Mouse (Mus musculus) cerebellum, postnatal 4 days (tissue): Measurements from ENCODE around the gene Taf3.

Source experiments
- DNase-seq, 2 experiments: peaks; one replicate each; pipeline ENCODE4 v3.0.0; 2022; ENCODE audit warnings: low spot score in 2 of 2, mixed read lengths in 1 of 2

Gene Taf3

DNA sequence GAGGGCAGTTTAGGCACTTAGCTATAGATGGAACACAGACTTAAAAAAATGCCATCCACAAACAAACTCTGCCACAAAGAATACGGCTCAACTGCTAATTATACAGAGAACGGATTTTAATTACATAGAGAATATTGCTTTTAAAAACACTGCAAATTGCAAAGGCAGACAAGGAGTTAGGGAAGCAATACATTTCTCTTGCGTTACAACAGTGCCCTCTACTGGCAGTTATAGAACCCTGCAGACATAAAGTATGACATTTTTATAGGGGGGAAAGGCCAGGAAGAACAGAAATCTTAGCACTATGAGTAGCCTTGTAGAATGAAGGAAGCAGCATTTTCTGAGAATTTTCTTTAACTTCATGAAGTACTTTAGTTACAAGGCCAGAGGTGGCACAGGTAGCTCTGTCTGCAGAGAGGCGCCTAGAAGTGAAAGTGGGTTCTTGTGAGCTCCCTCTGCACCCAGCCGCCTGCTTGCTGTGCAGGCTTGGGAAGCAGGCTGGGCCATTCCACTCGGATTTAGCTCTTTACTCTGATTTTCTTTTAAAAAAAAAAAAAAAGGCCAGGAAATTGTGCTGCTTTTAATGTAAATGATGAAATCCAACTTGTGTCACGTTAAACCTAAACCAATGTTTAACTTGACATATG is 38.0 kb downstream of the Taf3 start:
- no peak for DNase-seq

GRCm38 (mm10) chr2:10009671-10010254 is 38.6 kb downstream of the Taf3 start:
- no peak for DNase-seq

- no peak for DNase-seq
Measured at GRCm38 (mm10) chr2:10008593-10008992, 39.8 kb downstream of the Taf3 start.

DNA sequence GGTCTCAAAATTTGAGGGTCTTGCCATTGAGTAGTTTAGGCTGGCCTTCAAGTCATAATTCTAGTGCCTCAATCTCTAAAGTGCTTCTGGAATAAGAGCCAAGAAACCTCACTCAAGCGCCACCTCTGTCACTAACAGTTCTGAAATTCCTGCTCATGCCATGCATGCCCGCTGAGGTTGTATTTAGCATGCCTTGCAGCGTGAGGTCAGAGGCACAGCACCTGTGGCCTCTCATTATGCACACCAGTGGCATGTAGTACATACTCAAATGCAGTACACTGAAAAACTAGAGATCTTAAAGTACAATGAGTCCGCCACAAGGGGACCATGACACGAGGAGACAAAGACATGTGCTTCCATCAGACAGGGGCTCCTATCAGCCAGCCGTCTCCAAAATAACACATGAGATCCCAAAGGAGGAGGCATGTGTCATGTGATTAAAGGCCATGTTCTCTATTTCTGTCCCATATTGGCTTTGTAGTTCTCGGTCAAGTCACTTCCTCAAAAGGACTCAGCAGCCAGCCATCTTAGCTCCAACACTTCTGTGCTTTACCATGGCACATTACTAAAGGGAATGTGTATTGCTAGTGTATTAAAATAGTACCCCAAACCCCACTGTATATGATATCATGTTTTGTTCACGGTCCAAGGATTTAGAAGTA is 43.3 kb downstream of the Taf3 start:
- no peak for DNase-seq

DNA sequence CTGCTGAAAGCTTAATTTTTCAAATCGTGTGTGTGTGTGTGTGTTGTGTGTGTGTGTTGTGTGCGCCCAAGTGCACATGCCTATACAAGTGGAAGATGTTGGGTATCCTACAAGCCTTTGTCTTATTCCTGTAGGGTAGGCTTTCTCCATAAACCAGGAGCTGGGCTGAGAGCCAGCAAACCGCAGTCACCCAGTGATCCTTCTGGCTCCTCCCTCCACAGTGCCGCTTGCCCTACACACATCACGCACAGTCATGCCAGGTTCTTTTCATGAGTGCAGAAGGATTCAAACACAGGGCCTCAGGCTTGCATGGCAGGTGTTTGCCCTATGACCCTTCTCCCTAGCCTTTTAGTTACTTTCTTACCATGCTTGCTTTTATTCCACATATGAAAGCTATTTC is 45.0 kb downstream of the Taf3 start:
- no peak for DNase-seq

DNA sequence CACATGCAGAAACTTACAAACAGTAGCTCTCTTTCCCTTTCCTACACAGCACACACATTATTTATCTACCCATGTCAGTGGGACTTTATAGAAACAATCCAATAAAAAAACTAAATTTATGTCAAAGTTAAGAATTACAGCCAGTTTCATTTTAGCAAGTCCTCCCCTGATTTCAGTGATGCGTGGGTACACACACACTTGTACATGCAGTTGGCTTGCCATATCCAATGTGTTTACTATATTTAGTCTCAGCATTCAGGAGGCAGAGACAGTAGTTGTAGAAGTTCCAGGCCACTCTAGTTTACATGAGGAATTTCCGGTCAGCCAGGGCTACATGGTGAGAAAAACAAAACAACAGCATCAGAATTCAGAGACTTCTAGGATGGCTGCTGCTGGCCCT is 46.8 kb downstream of the Taf3 start:
- no peak for DNase-seq

DNA sequence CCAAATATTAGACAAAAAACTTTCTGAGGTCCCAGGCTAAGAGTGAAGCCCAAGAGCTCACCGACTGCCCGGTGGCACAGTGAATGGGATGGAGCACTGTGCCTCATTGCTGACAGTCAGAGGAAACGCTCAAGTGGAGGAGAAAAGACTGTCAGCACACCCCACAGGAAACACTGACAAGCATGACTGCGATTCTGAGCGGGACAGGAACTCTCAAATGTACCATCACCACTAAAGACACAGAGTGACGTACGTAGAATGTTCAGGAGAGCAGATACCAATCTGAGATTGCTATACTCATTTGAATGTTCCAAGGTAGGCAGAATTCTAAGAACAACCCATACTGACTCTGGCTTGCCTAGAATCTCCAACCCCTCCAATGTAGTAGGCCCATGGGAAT is 50.9 kb downstream of the Taf3 start:
- DNase-seq = no peak

DNA sequence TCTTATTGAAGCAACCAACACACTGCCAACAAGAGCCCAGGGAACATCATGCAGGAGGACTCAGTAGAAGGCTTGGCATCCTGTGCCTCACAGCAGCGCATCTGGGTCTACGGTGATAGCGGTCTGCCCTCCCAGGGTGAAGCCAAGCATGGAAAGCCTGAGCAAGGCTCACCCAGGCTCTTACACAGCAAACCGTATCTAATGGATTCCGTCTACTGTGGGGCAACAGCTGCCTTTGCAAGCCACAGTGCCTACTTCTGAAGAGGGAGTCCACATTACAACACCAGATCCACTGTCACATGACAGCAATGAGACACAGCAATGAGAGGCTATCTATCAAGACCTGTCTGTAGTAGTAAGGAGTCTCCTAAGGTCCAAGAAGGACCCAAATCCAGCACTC is 52.3 kb downstream of the Taf3 start:
- DNase-seq = no peak

GRCm38 (mm10) chr2:9990690-9991229 is 57.6 kb downstream of the Taf3 start:
- no peak for DNase-seq

DNA sequence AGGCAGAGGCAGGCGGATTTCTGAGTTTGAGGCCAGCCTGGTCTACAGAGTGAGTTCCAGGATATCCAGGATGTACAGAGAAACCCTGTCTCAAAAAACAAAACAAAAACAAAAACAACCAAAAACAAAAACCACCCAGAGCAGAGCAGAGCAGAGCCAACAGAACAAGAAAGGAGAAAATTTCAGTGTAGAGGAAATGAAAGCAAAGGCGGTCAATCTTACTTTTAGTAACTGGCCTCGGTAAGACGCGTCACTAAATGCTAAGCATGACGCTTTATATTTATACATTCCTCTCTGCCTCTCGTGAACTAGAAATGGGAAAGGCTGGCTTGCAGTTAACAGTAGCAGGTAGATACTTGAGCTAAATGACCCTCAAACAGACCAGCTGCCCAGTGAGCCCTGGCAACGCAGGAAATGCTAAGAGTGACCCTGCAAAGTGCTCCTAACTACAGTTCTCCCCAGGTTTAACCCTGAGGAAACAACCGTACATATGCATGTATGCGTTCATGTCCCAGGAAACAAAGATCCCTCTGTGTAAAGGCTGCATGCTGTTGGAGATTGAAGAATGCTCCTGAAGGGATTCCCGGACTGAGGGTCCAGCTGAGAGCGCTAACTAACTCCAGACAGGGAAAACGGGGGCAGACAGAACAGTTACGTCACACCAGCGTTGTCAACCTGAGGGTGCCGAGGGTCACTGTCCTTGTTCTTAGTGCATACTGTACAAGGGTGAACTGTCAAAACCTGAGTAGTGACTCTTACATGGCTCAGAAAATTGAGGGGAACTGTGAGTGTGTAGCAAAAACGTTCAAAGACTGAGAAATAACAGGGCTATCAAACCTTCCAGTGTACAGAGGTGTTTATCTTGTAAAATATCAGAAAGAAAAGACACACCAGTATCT is 58.5 kb downstream of the Taf3 start:
- DNase-seq = no peak

GRCm38 (mm10) chr2:9988290-9988689 is 60.1 kb downstream of the Taf3 start:
- no peak for DNase-seq

GRCm38 (mm10) chr2:9985979-9986447 is 62.4 kb downstream of the Taf3 start:
- DNase-seq = no peak

GRCm38 (mm10) chr2:9982446-9982845 is 66.0 kb downstream of the Taf3 start:
- DNase-seq = no peak

DNA sequence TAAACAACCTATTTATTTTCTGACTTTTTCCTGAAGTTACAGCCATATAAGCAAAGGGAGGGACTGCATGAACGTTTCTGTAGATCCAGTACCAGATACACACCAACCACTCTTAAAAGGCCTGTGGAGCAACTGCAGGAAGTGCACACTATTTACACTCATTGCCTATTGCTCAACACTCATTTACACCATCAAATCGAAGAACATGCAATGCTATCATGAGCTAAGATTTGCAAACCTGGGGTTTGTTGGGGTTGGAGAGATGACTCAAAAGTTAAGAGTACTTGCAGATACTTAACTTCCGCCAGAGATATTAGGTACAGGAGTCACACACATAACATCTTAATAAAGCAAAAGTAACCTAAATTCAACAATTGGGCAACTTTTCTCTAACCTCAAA is 76.5 kb downstream of the Taf3 start:
- no peak for DNase-seq

DNA sequence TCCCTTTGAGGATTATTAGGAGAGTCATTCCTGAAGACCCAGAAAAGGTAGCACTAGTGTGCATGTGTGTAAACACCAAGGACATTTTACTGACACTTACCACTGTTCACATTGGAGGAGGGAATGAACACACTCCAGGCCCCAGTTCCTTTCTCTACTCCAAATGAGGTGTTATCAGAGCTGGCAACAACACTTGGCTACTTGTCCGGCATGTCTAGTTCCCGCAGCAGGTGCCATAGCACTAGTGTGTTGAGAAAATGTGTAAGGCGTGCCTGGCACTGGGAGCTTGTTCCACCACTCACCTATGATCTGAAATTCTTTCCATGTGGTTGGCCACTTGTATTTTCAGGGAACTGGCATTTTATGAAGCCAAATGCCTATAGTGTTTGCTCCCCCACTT is 77.8 kb downstream of the Taf3 start:
- DNase-seq = no peak

DNA sequence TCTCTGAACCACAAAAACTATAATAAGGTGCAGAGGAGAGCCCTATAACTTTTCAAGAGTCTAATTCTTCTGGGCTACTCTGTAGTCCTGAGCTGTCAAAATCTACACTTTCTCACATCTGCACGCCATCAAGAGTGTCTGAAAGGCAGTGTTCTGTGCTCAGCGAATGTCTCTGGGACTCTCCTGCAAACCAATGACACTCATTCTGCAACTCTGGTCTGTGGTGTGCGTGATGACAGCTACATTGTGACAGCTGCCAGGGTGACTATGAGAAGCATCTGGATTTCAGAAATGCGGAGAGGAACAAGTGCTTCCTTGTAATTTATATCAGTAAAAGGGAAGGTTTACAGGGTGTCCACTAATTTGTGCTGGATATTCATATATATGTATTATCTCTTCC is 78.2 kb downstream of the Taf3 start:
- no peak for DNase-seq

DNA sequence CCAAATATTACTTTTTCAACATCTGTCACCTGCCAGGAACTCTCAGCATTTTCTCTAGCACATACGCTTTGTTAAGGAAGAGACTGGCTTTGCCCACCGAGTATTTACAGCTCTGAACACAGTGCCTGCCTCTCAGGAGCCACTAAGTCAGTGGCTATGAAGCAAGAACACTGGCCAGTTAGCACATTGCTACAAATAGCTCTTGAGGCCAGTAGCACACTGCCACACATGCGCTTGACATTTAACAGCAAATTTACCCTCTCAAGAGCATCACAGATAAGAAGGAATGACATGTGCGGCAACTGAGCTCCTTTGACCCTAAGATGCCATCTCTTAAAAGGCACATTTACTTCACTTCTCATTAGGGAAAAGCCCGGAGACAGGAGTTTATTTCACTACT is 78.7 kb downstream of the Taf3 start:
- DNase-seq = no peak

GRCm38 (mm10) chr2:9966634-9967033 is 81.8 kb downstream of the Taf3 start:
- no peak for DNase-seq

DNA sequence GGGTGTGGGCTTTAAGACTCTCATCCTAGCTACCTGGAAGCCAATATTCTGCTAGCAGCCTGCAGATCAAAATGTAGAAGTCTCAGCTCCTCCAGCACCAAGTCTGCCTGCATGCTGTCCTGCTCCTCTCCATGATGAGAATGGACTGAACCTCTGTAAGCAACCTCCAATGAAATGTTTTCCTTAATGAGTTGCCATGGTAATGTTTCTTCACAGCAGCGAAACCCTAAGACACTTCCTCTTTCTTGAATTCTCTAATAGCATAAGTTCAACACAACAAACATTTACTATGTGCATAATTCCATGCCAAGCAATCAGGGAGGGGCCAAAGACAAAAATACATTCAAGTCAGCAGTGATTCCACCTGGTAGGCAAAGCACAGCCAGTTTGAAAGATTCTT is 82.8 kb downstream of the Taf3 start:
- no peak for DNase-seq

GRCm38 (mm10) chr2:9962871-9963270 is 85.5 kb downstream of the Taf3 start:
- no peak for DNase-seq

- DNase-seq = no peak
Measured at GRCm38 (mm10) chr2:9961708-9962107, 86.7 kb downstream of the Taf3 start.

GRCm38 (mm10) chr2:9958011-9958410 is 90.4 kb downstream of the Taf3 start:
- DNase-seq = no peak
